Mouse (Mus musculus) midbrain, postnatal 0 days (tissue): ENCODE measurements around the gene Anapc2. TPM values are rescaled to one million over a fixed set of nuclear protein-coding genes. Genes with fewer than 3 reads are reported as not detected.
"Not testable (repeated sequence)": the region's sequence is repeated elsewhere in the genome, so short reads cannot be mapped to it uniquely, and the experiment has no call there.

Experiments
- ATAC-seq: fragments of 200-750 bp; cut with Nextera tagmentation; 2 replicates; pipeline ENCODE4 v1.8.0; 2017; ENCODE audit warnings: moderate number of reproducible peaks, mild to moderate bottlenecking, moderate TSS enrichment, moderate library complexity; ENCODE audit not compliant: low FRiP score
- DNase-seq: peaks from one replicate; pipeline ENCODE4 v3.0.0-alpha.2; 2015; ENCODE audit warnings: low spot score
- H3K27ac ChIP-seq: fragments of 300-500 bp; sonication (generic); 2 replicates; pipeline ENCODE4 v1.5.1; 2014; ENCODE audit warnings: low read depth, mild to moderate bottlenecking, low read length, mixed read lengths
- H3K27me3 ChIP-seq: fragments of 300-500 bp; sonication (generic); 2 replicates; pipeline ENCODE4 v1.6.1; 2014; ENCODE audit warnings: low read length, control low read depth, mixed read lengths; ENCODE audit not compliant: insufficient read depth
- H3K36me3 ChIP-seq: fragments of 300-500 bp; sonication (generic); 2 replicates; pipeline ENCODE4 v1.6.1; 2014; ENCODE audit warnings: low read length, control low read depth, mixed read lengths; ENCODE audit not compliant: insufficient read depth
- H3K4me1 ChIP-seq: fragments of 300-500 bp; sonication (generic); 2 replicates; pipeline ENCODE4 v1.6.1; 2014; ENCODE audit warnings: mild to moderate bottlenecking, control low read depth, antibody characterized with exemption, low read length, mixed read lengths; ENCODE audit not compliant: insufficient read depth
- H3K4me2 ChIP-seq: fragments of 300-500 bp; sonication (generic); 2 replicates; pipeline ENCODE4 v1.6.1; 2014; ENCODE audit warnings: low read depth, mild to moderate bottlenecking, low read length, mixed read lengths; ENCODE audit not compliant: poor library complexity, severe bottlenecking
- H3K4me3 ChIP-seq: fragments of 300-500 bp; sonication (generic); 2 replicates; pipeline ENCODE4 v1.5.1; 2014; ENCODE audit warnings: low read depth, mild to moderate bottlenecking, low read length, moderate library complexity
- H3K9ac ChIP-seq: fragments of 300-500 bp; sonication (generic); replicated peaks from 2 replicates; pipeline ENCODE4 v1.6.1; 2014; ENCODE audit warnings: mild to moderate bottlenecking, low read length, moderate library complexity, mixed read lengths; ENCODE audit not compliant: poor library complexity, severe bottlenecking
- H3K9me3 ChIP-seq: fragments of 300-500 bp; sonication (generic); 2 replicates; pipeline ENCODE4 v1.6.1; 2016; ENCODE audit warnings: low read length, control low read depth
- CTCF ChIP-seq: IDR thresholded peaks from 2 replicates; pipeline ENCODE4 v1.5.1; 2016; ENCODE audit warnings: antibody characterized with exemption, mild to moderate bottlenecking
- WGBS: fragments of 180-500 bp; shearing (Covaris S2); extraction: QIAGEN DNeasy Blood & Tissue Kit; methylation state at CpG from one replicate; pipeline ENCODE4 v1.1.7; 2014; 5-methylcytosine and 5-hydroxymethylcytosine counted together
- polyA plus RNA-seq: library from polyadenylated mRNA; unstranded; fragments of >200 nt; fragmentation: Nextera tagmentation; extraction: Ambion mirVana; gene quantifications from 2 replicates; pipeline ENCODE4 v1.2.1, GENCODE M21; 2015
- total RNA-seq: library from RNA; depleted of rRNA; stranded (reverse); fragments of >200 nt; gene quantifications from 2 replicates; pipeline ENCODE4 v1.2.3, GENCODE M21; 2014

The Anapc2 gene
- total and polyA plus RNA-seq, 2 experiments from 2014 or later: 35.0 to 103 TPM

- ATAC-seq, H3K4me1 ChIP-seq, DNase-seq, H3K36me3 ChIP-seq, H3K27ac ChIP-seq, H3K27me3 ChIP-seq, H3K9me3 ChIP-seq: not testable (repeated sequence)
- H3K9ac ChIP-seq: peak overlapping the region; percentile 86; the same call in 1 of the 2 replicates
- peak; percentile 35; the same call in 1 of the 2 replicates for TF ChIP-seq CTCF
- 57% methylated on average over 10 of the region's 12 CpGs for WGBS
- H3K4me2 ChIP-seq: peak overlapping the region; percentile 99
- H3K4me3 ChIP-seq: peak overlapping the region; percentile 98
Measured at GRCm38 (mm10) chr2:25256443-25257109, 15.7 kb upstream of the Anapc2 start.

DNA sequence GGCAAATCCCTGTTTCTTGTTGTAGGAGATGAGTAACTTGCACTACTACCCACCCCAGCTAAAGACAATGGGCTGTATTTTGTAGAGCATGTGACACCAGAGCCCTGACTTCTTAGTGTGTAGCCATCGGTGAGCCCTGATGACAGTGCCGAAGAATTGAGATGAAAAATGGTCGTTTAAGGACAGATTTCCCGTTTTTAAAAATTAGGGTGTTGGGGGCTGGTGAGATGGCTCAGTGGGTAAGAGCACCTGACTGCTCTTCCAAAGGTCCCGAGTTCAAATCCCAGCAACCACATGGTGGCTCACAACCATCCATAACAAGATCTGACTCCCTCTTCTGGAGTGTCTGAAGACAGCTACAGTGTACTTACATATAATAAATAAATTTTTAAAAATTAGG, 15.0 kb upstream of the Anapc2 start:
- H3K9me3 ChIP-seq, H3K9ac ChIP-seq, H3K27ac ChIP-seq, H3K4me1 ChIP-seq, ATAC-seq, H3K4me2 ChIP-seq, H3K27me3 ChIP-seq, H3K4me3 ChIP-seq, H3K36me3 ChIP-seq, DNase-seq: not testable (repeated sequence)
- WGBS: 94% methylated on average over 5 of the region's 5 CpGs

- no peak overlapping the region for H3K9ac ChIP-seq
- no peak for DNase-seq
- H3K4me1 ChIP-seq: peaks cover 17% of the 10 kb centered on the region
- H3K27me3 ChIP-seq: 0 out of 2 replicates have a peak, but pooled peaks cover under 1% of the 10 kb centered on the region
- H3K36me3 ChIP-seq: no peaks in the 10 kb centered on the region
- H3K4me3 ChIP-seq: no peak overlapping the region
- no peak overlapping the region for H3K4me2 ChIP-seq
- 49% methylated on average over 2 of the region's 2 CpGs for WGBS
- peak; percentile 59 for TF ChIP-seq CTCF
- H3K27ac ChIP-seq: no peak overlapping the region
- H3K9me3 ChIP-seq: no peaks in the 10 kb centered on the region
- no peak for ATAC-seq
Measured at GRCm38 (mm10) chr2:25258887-25259286, 13.4 kb upstream of the Anapc2 start.

- Histone ChIP-seq H3K36me3 (no peaks in the 10 kb centered on the region), H3K4me1 (peaks cover 31% of the 10 kb centered on the region), H3K27ac (peak overlapping the region; percentile 76), H3K9me3 (no peaks in the 10 kb centered on the region), H3K9ac (peak overlapping the region; percentile 42), H3K4me2 (peak overlapping the region; percentile 100), H3K4me3 (peak overlapping the region; percentile 71), H3K27me3 (peaks cover 3% of the 10 kb centered on the region; the same call in 1 of the 2 replicates)
- ATAC-seq: peak; percentile 1
- WGBS: 42% methylated on average over 12 of the region's 12 CpGs
- TF ChIP-seq CTCF: no peak
- DNase-seq: no peak
Measured at GRCm38 (mm10) chr2:25261870-25262269, 10.4 kb upstream of the Anapc2 start.

- H3K9ac ChIP-seq: peak within 1 kb of the TSS; percentile 65
- peak within 1 kb of the TSS; percentile 71 for H3K4me3 ChIP-seq
- DNase-seq (peak; percentile 99), ATAC-seq (peak; percentile 97)
- H3K9me3 ChIP-seq: no peaks in the 10 kb centered on the region
- peaks cover 3% of the 10 kb centered on the region; the same call in 1 of the 2 replicates for H3K27me3 ChIP-seq
- TF ChIP-seq CTCF: 0 out of 2 replicates have a peak, but pooled peaks have one; percentile 6
- H3K27ac ChIP-seq: peak within 1 kb of the TSS; percentile 76
- H3K4me2 ChIP-seq: peak within 1 kb of the TSS; percentile 100
- 0 out of 2 replicates have a peak, but pooled peaks cover 3% of the 10 kb centered on the region for H3K36me3 ChIP-seq
- under 1% methylated on average over 39 of the region's 39 CpGs for WGBS
- H3K4me1 ChIP-seq: peaks cover 36% of the 10 kb centered on the region
Measured at GRCm38 (mm10) chr2:25262291-25262767, 9.9 kb upstream of the Anapc2 start, which contains the start of gene Tprn. TSS of gene Tprn (plus strand) at chr2:25262618.
